Mouse (Mus musculus) testis, adult 2 months (tissue): Measurements from ENCODE around the gene Rtl10.

Experiments used
- CTCF ChIP-seq: fragments of 200-500 bp; IDR thresholded peaks from 2 replicates; pipeline ENCODE4 v1.5.1; 2012; ENCODE audit warnings: low read depth, mild to moderate bottlenecking, inconsistent platforms, low read length, moderate library complexity; ENCODE audit not compliant: control insufficient read depth, insufficient read depth, insufficient replicate concordance
- POLR2A ChIP-seq: fragments of 200-500 bp; IDR thresholded peaks from 2 replicates; pipeline ENCODE4 v1.6.1; 2012; ENCODE audit warnings: low read depth, mild to moderate bottlenecking, inconsistent platforms, low read length, moderate library complexity; ENCODE audit not compliant: control insufficient read depth

- TF ChIP-seq CTCF = no peak
- no peak for TF ChIP-seq POLR2A
These were observed 47.1 kb upstream of the Rtl10 start for GRCm38 (mm10) chr16:18451486-18452181.
